Mouse (Mus musculus) ovary, adult 18-20 months (tissue): Measurements from ENCODE around the gene Cdc27.
A peak's percentile ranks its signal among the peaks of the same experiment; 100 is the strongest.

Experiments used
- DNase-seq: peaks from one replicate; pipeline ENCODE4 v3.0.0; 2022; ENCODE audit warnings: low spot score, mixed read lengths

The Cdc27 gene

DNA sequence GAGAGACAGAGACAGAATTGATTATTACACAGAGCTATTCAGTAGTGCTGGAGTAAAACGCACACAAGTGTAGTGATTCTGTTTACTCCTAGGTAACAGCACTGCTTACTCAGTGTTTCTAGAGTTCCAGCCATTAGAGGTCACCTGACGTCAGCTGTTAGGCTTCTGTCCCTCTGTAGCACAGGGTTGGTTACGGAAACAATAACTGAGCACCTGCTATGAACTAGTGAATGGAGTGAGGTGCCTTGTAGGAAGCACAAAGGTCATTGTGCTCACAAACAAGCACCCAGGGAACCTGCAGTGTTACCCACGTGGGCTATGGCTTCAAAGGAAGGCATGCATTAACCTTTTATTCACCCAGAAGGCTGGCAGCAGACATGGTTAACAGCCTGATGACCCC is 70.9 kb downstream of the Cdc27 start:
- DNase-seq, result no peak

DNA sequence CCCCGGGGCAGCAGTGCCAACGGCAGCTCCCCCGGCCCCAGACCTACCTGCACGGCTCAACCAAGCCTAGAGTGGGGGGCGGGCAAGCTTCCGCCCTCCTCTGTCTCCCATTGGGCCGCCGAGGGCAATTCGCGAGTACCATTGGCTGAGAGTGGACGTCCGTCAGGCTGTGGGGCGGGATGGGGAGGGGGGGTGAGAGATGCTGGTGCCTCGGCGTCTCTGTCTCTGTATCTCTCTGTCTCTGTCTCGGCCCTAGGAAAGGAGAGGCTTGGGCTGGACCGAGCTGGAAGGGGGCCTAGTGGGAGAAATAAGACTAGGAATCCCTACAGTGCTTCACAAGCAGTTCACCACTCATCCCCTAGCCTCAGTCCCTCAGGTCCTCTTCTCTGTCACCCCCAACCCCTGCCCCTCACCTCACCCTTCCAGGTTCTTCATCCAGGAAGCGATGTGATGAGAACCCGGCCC is 81.0 kb downstream of the Cdc27 start:
- peak; percentile 86 for DNase-seq

GRCm38 (mm10) chr11:104468751-104469268 is 81.6 kb downstream of the Cdc27 start, which contains the start of gene Kansl1:
Gene Kansl1, minus strand, starts transcription at chr11:104468861.
- DNase-seq, result peak; percentile 2

- no peak for DNase-seq
Observed at GRCm38 (mm10) chr11:104467698-104468097, 82.7 kb downstream of the Cdc27 start.

GRCm38 (mm10) chr11:104461551-104461950 is 88.9 kb downstream of the Cdc27 start:
- no peak for DNase-seq

DNA sequence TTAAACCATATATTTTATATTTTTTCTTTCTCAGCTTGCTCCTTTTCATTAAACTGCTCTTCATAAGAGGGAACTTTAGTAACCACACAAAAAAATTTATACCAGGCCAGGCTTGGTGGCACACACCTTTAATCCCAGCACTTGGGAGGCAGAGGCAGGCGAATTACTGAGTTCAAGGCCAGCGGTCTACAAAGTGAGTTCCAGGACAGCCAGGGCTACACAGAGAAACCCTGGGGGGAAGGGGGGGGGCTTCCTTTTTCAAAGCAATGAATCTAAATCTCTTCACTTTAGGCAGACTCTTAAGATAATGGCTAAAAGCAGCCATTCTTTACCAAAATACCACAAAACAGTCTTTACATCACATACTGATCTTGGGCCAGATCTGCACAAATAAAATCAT is 90.7 kb downstream of the Cdc27 start:
- no peak for DNase-seq

DNA sequence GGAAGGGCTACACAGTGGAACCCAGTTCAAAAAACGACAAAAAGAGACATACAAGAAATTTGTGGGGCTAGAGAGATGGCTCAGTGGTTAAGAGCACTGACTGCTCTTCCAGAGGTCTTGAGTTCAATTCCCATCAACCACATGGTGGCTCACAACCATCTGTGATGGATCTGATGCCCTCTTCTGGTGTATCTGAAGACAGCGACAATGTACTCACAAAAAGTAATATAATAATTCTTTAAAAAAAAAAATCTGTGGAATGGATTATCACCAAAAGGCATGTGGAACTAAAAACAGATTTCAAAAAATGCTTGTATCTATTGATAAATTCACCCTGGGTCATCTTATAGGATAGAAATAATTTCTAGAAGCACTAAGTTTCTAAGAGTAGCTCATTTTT is 91.9 kb downstream of the Cdc27 start:
- no peak for DNase-seq
